ENCODE assay signal across 15 mouse cellular contexts in the genomic region with DNA sequence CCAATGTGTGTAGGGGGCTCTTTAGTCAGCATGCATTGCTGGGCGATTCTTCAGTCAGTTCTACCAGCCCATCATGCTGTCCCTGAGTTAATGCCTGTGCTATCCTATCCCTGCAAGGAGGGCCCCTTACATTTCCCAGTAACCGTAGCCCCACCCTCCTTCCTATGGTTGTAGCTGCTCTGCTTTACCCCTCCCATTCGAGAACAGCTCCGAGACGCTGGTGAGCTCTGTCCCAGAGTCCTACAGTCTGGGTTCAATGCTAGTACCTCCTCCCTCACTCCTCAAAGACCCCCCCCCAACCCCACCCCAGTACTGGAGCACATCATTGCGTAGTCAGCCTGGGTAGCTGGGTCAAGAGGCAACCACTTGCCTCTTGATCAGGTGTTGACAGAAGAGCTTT. TPM values are rescaled to one million over a fixed set of nuclear protein-coding genes. Genes with fewer than 3 reads are reported as not detected.
DNase-seq lines count a peak whose midpoint lies in the region; ATAC-seq lines count a peak whose summit lies in the region.
"Had no signal": no experiment of that assay in that cellular context is flagged by ENCODE, and none has a peak within 500 bp of the region (broad histone marks: within the 10 kb centered on the region; RNA-seq: fewer than 3 reads in every experiment).

No protein-coding gene starts in this region.

- H3K36me3 ChIP-seq in heart, embryonic 13.5 days, result no peaks in the 10 kb centered on the region
- H3K36me3 ChIP-seq in forebrain, embryonic 12.5 days (replicated peaks), result no peaks in the 10 kb centered on the region
- no peaks in the 10 kb centered on the region for H3K36me3 ChIP-seq in hindbrain, embryonic 15.5 days
- no peaks in the 10 kb centered on the region for H3K36me3 ChIP-seq in midbrain, embryonic 14.5 days (ENCODE audit: control insufficient read depth, insufficient read depth, low read length)

- 13% methylated on average over 6 of the region's 6 CpGs for WGBS in heart, embryonic 13.5 days
- WGBS in forebrain, embryonic 12.5 days, result 21% methylated on average over 6 of the region's 6 CpGs
- 17% methylated on average over 6 of the region's 6 CpGs for WGBS in hindbrain, embryonic 15.5 days
- 23% methylated on average over 6 of the region's 6 CpGs for WGBS in midbrain, embryonic 14.5 days

- peaks cover 60% of the 10 kb centered on the region for H3K4me1 ChIP-seq in heart, embryonic 13.5 days
- peaks cover 63% of the 10 kb centered on the region for H3K4me1 ChIP-seq in forebrain, embryonic 12.5 days
- H3K4me1 ChIP-seq in hindbrain, embryonic 15.5 days (replicated peaks), result peaks cover 69% of the 10 kb centered on the region
- peaks cover 54% of the 10 kb centered on the region for H3K4me1 ChIP-seq in midbrain, embryonic 14.5 days (ENCODE audit: control insufficient read depth, insufficient read depth, low read length)

- 0 out of 2 replicates have a peak, but pooled peaks cover 7% of the 10 kb centered on the region for H3K27me3 ChIP-seq in heart, embryonic 13.5 days (replicated peaks)
- H3K27me3 ChIP-seq in forebrain, embryonic 12.5 days, result 0 out of 2 replicates have a peak, but pooled peaks cover 5% of the 10 kb centered on the region
- H3K27me3 ChIP-seq in hindbrain, embryonic 15.5 days, result no peaks in the 10 kb centered on the region
- no peaks in the 10 kb centered on the region; the same call in 1 of the 2 replicates for H3K27me3 ChIP-seq in midbrain, embryonic 14.5 days (ENCODE audit: control insufficient read depth, insufficient read depth, low read length)

- H3K27ac ChIP-seq in heart, embryonic 13.5 days (replicated peaks), result peak overlapping the region; percentile 38; the same call in 1 of the 2 replicates
- peak overlapping the region; percentile 78 for H3K27ac ChIP-seq in forebrain, embryonic 12.5 days
- H3K27ac ChIP-seq in hindbrain, embryonic 15.5 days (replicated peaks), result no peak overlapping the region
- H3K27ac ChIP-seq in midbrain, embryonic 14.5 days (replicated peaks; ENCODE audit: low read depth, low read length), result peak overlapping the region; percentile 67; the same call in 1 of the 2 replicates
- H3K27ac ChIP-seq: liver, embryonic 14.5 days had no signal

- H3K4me3 ChIP-seq in heart, embryonic 13.5 days, result no peak overlapping the region
- no peak overlapping the region for H3K4me3 ChIP-seq in forebrain, embryonic 12.5 days (replicated peaks)
- no peak overlapping the region for H3K4me3 ChIP-seq in hindbrain, embryonic 15.5 days
- H3K4me3 ChIP-seq in midbrain, embryonic 14.5 days (replicated peaks; ENCODE audit: low read depth, low read length), result no peak overlapping the region

- 0 out of 2 replicates have a peak overlapping the region, but pooled peaks have one; percentile 2 for H3K9ac ChIP-seq in heart, embryonic 13.5 days
- H3K9ac ChIP-seq in forebrain, embryonic 12.5 days, result no peak overlapping the region
- H3K9ac ChIP-seq in hindbrain, embryonic 15.5 days, result no peak overlapping the region
- H3K9ac ChIP-seq in midbrain, embryonic 14.5 days (replicated peaks; ENCODE audit: low read length), result no peak overlapping the region; the same call in 1 of the 2 replicates
- H3K9ac ChIP-seq: liver, embryonic 14.5 days had no signal

- peak overlapping the region; percentile 41 for H3K4me2 ChIP-seq in heart, embryonic 13.5 days
- peak overlapping the region; percentile 17 for H3K4me2 ChIP-seq in forebrain, embryonic 12.5 days
- H3K4me2 ChIP-seq in hindbrain, embryonic 15.5 days, result no peak overlapping the region
- H3K4me2 ChIP-seq in midbrain, embryonic 14.5 days (ENCODE audit: low read length), result no peak overlapping the region

- no peak for DNase-seq in heart, adult 9 months (ENCODE audit: low spot score in 2 of 2)
- peak; percentile 29 for DNase-seq in midbrain, embryonic 14.5 days
- DNase-seq in embryo, embryonic 10.5 days (ENCODE audit: low spot score), result no peak
- no peak for DNase-seq in urinary bladder, postnatal 4 days (ENCODE audit: low spot score in 2 of 2)
- no peak for DNase-seq in gastrocnemius, postnatal 10 days
- DNase-seq: cerebellum, adult 8-10 months; gastrocnemius, postnatal 36 days; kidney, postnatal 25 days; right cerebral cortex, postnatal 25 days; thymus, postnatal 36 days had no signal

- no peak for ATAC-seq in heart, embryonic 13.5 days (ENCODE audit: extremely low read depth, insufficient number of reproducible peaks, low FRiP score, low TSS enrichment)
- peak; percentile 55 for ATAC-seq in forebrain, embryonic 12.5 days (ENCODE audit: low FRiP score)
- ATAC-seq in hindbrain, embryonic 15.5 days (ENCODE audit: low FRiP score, low read depth), result peak; percentile 31
- ATAC-seq in midbrain, embryonic 14.5 days (ENCODE audit: low FRiP score, low TSS enrichment), result peak; percentile 65

- no peaks in the 10 kb centered on the region for H3K9me3 ChIP-seq in heart, embryonic 13.5 days
- H3K9me3 ChIP-seq in forebrain, embryonic 12.5 days, result no peaks in the 10 kb centered on the region
- H3K9me3 ChIP-seq in hindbrain, embryonic 15.5 days, result no peaks in the 10 kb centered on the region
- H3K9me3 ChIP-seq in midbrain, embryonic 14.5 days (ENCODE audit: control insufficient read depth, low read length), result no peaks in the 10 kb centered on the region

RNA-seq across cellular contexts. Expression of gene Cacna2d2, which starts 35.4 kb away (rescaled TPM):
- polyA plus RNA-seq in heart, embryonic 13.5 days (2015; fragmentation: Nextera tagmentation; extraction: Ambion mirVana), result 3.8 and 4.1 TPM in 2 replicates
- polyA plus RNA-seq in forebrain, embryonic 12.5 days (2016; fragmentation: Nextera tagmentation; extraction: Ambion mirVana), result 3.3 and 3.4 TPM in 2 replicates
- 7.7 and 10.7 TPM in 2 replicates for polyA plus RNA-seq in hindbrain, embryonic 15.5 days (2015; fragmentation: Nextera tagmentation; extraction: Ambion mirVana)
- 7.9 and 10.6 TPM in 2 replicates for polyA plus RNA-seq in midbrain, embryonic 14.5 days (2014; fragmentation: Nextera tagmentation; extraction: Ambion mirVana)
- 1 to 10 TPM; 2.1 to 2.4 TPM for total RNA-seq in gastrocnemius, postnatal 10 days (2021)
- total RNA-seq: MEL had no signal

Comparison
In these comparisons a context has a peak if more than half of its experiments do, and no peak if none do; other contexts are left out.
1. H3K4me2 ChIP-seq: peak in heart, embryonic 13.5 days (single experiment) and forebrain, embryonic 12.5 days (single experiment); none in hindbrain, embryonic 15.5 days (single experiment) and midbrain, embryonic 14.5 days (single experiment).